Mouse (Mus musculus) heart, adult 11 months (tissue): ENCODE results near the gene Xirp1.

Experiments
- DNase-seq: peaks from one replicate; pipeline ENCODE4 v3.0.0; 2022

Gene Xirp1

DNA sequence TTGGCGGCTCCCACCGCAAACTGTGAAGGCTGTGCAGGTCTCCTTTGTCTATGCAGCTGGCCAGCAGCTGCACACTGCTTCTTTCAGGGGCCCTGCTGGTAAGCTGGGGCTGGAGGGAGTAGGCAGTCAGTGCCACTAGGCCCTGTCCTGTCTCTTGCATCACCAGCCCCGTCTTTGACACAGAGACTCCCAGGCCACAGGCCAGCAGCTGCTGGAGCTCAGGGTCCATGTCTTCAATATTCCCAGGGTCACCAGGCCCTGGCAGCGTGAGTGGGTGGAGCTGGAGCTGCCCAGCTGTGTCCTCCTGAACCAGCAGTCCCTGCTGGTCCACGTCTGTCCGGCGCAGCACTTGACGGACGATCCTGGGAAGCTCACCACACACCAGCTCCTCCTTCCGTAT lies 6.4 kb downstream of the Xirp1 start:
- DNase-seq, result peak; percentile 91

DNA sequence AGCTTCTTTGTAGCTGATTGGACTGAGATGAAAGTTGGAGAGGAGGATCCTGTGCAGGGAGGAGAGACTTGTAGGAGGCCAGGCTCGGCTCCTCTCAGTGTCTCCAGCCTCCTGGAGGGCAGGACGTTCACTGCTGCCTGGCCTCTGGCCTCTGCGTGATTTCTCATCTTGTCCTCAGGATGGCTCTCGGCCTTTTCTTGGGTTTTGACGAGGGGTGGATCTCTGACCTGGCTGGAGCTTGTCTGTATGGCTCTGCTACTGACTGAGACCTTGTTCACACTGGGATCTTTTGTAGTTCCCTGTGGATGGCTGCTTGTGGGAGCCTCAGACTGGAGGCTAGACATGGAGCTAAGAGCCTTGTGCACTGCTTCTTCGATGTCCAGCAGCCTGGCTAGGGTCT lies 8.6 kb downstream of the Xirp1 start:
- peak; percentile 88 for DNase-seq

DNA sequence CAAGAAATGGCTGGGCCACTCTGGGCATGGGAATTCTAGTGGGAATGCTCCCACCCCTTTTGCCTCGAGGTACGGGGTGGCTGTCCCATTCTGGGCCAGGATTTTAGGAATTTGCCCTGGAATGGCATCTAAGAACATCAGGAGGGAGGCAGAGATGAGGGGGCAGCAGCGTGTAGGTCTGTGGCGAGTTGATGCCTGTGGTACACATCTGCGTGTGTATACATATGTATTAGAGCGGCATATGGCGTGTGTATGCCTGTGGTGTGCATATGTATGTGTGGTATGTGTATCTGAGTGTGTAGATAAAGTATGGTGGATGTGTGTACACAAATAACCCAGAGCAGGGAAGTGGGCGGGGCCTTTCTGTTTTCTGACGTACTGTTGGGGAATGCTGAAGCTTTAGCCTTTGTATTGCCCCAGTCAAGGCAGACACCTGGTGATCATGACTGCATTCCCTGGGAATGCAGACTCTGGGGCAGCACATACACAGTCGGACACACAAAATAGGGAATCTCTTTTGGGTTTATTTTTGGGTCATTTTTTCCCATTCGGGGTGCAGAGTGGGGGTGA lies 10.1 kb downstream of the Xirp1 start:
- peak; percentile 89 for DNase-seq

DNA sequence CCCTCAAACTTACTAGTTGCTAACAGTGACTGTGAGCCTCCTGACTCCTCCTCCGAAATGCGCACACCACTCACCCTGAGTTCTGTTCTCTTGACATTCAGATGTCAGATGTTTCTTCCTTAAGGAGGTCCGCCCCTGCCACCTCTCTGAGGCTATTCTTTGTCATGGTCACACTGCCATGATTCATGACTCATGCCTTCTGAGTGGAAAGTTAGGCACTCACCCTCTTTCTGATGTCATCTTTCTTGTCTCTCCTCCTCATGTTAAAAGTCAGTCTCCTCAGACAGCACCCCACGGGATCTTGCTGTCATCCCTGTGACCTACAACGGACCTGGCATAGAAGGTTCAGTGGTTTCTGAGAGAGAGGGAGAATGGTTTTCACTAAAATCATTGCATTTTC lies 10.6 kb downstream of the Xirp1 start:
- DNase-seq, result peak; percentile 91

DNA sequence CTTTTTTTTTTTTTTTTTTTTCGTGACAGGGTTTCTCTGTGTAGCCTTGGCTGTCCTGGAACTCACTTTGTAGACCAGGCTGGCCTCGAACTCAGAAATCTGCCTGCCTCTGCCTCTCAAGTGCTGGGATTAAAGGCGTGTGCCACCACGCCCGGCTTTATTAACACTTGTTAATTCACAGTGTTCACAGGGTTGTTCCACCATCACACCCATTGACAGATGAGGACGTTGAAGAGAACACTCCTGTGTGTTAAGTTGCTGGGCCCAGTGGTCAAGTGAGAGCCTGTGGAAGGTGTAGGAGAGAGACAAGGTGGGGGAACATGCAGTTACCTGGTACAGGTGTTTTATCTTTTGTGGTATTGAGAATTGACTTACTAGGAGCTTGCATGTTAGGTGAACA lies 11.2 kb downstream of the Xirp1 start:
- peak; percentile 90 for DNase-seq

DNA sequence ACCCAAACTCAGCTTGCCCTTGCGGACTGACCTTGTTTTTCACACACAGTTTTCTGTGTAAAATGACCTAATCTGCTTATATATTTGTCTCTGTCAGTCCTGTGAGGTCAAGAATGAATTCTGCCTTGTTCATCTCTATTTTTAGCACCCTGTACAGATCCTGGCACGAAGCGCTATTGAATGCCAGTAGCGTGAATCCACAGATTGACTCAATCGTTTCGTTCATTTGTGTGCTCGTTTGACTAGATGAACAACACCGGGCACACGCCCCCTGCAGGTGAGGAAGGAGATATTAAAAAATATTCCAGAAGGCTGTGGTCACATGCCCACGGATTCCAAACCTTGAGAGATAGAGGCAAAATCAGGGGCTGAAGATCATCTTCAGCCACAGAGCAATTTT lies 11.9 kb downstream of the Xirp1 start:
- DNase-seq, result peak; percentile 97

DNA sequence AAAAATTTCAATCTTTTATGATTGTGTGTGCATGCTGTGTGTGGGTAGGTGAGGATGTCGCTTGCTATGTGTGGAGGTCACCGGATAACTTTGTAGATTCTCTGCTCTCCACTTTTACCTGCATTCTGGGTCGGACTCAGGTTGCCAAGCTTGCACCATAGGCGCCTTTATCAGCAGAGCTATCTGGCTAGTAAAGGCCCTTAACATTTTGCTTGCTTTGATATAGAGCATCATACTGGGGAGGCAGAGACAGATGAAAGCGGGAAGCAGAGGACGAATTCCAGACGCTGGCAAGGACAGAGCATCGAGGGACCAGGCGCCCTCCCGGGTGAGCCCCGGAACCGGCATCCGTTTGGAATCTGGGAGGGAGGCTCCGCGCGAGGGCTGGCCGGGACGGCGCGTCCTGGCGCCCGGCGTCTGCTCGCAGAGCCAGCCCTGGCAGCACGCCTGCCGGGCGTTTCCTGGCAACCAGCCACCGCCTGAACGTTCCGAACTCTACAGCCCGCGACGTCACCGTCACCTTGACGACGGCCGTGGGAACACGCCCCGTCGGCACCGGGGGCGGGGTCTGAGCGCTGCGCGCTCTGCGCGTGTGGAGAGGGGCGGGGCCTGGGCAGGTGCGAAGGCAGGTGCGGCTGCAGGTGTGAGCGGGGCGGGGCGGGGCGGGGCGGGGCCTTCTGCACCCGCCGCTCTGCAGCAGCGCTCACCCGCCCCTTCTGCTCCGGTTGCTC lies 12.5 kb downstream of the Xirp1 start:
- DNase-seq, result peak; percentile 100

DNA sequence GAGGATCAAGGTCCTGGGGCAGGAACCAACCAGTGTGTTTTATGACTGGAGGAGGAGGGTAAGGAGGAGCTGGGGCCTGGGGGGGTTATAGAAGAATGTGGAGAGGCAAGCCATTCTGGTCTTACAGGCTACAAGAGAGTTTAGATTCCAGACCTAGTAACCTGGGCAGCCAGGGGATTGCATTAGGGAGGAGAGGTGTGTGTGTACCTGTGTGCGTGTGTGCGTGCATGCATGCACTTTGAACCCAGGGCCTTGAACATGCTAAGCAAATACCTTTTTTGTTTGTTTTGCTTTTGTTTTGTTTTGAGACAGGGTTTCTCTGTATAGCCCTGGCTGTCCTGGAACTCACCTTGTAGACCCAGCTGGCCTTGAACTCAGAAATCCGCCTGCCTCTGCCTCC lies 13.5 kb downstream of the Xirp1 start:
- DNase-seq, result peak; percentile 85

DNA sequence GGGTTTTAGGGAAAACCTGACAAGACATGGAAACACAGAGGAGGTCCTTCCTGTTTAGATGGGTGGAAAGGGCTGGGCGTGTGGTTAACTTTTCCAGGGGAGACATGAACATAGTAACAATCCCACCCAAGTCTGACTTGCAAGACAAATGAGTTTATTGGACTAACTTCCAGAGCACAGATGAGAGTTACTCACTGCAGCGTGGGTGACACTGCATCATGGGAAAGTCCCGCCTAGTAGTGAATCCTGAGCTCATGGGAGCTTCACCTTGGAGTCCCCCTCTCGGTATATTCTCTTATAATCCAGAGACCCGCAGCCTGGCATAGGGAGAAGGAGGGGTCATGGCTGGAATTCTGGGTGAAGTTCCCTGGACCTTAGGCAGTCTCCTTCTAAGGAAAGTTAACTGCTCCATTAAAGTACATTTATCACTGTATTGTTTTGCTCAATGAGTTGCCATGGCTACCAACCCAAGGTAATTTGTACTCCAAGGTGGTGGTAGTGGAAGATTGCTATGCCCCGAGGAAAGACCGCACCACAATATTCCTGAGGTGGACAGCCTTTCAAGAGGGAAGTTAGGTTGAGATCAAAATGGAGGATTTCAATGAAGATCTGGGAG lies 14.1 kb downstream of the Xirp1 start:
- peak; percentile 88 for DNase-seq

DNA sequence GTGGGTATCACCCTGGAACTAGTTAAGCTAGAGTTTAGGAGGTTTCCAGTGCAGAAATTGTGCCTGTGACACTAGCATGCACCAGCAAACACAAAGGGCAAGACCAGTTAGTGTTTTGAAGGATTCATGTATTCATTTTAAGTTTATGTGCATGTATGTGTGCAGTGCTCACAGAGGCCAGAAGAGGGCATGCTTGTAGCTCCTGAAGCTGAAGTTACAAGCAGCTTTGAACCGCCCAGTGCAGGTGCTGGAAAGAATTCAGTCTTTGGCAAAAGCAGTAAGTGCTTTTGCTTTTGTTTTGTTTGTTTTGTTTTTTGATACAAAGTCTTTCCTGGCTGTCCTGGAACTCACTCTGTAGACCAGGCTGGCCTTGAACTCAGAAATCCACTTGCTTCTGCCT lies 15.6 kb downstream of the Xirp1 start:
- no peak for DNase-seq

DNA sequence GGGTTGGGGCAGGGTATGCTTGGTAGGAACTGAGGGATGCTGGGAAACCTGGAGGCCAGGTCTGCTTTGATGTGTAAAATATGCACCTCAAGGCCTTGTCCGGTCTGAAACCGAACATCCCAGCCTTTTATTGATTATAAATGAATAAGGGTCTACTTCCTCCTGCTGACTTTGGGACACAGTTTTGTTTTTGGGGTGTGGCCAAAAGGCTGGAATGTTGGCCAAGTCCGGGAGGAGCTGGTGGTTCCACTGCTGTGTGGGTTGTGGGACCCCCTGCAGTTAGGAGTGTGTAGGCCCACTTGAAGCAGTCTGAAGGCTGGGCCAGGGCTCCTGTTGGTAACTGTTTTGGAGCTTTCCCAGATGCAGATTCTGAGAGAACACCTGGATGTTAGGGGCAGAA lies 17.5 kb downstream of the Xirp1 start:
- DNase-seq, result no peak

DNA sequence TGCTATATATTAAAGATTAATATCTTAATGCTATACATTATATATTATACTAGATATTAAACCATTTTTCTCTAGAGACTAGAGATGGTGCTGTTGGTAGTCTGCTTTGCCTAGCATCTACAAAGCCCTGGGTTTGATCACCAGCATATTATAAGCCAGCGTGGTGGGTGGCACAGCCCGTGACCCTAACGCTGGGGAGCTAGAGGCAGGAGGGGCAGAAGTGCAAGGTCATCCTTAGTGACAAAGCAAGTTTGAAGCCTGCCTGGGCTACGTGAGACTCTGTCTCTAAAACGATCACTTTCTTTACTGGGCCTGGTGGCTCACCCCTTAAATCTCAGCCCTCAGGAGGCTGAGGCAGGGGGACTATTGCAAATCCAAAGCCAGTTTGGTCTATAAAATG lies 20.5 kb downstream of the Xirp1 start:
- DNase-seq, result peak; percentile 87

DNA sequence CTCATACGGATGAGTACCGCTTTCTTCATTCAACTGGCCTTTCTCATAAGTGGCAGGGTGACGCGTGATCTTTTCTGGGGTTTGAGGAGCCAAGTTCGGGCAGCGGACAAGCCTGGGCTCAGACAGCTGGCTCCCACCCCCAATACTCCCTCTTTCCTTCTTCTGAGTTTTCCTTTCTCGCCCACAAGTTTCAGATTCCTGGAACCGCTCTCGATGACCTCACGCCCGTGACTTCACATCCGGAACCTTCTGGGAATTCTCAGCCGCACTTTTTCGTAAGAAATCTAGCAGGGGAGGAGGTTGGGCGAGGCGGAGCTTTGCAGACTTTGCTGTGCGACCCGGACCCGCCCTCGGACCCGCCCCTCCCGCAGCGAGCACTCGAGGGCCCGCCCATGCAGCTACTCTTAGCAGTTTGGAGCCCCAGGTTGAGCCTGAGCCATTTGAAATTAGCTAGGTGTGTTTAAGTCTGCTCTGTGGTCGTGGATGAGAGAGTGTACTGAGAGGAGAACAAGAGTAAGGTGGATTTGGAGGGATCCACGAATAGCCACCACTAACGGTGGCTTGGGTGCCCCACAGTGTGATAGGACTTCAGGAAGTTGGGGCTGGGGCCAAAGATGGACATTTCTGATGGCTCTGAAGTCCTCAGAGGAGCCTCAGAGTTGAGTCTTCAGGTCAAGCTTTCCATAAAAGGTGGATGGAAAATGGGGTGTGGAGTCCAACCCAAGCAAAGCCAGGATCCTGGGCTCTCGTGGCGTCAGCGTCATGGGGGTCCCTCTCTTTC lies 21.3 kb downstream of the Xirp1 start:
- DNase-seq, result peak; percentile 99

DNA sequence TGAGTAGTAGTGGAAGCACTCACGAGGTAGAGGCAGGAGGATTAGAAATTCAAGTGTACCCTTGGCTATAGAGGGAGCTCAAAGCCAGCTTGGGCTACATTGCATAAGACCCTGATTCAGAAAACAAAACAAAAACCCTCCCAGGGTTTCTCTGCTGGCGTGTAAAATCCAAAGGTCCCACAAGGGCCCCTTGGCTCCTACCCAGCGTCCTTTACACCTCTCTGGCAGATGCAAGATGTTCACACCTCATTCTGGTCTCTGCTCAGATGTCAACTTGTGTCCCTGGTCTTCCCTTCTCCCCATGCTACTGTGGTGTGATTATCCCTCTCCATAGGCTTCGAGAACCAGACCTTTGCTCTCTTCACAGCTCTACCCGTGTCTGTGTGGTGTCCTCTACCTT lies 22.6 kb downstream of the Xirp1 start:
- DNase-seq, result peak; percentile 87

DNA sequence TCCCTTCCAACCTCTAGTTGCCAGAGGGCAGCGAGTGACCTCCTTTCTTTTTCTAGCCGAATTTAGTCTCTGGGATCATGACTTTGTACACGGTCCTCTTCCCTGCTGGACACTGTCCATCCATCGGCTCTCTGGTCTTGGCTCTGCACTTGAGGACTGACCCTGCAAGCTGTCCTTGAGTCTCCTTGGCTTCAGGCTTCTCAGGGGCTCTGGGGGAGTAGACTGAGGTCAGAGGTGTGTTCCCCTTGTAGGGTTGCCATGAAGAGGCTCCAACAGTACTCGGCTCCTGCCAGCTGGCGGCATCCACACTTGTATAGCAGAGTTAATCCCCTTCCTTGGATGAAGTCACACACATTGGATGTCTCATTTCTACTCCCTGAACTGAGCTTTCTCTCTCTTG lies 23.8 kb downstream of the Xirp1 start:
- peak; percentile 97 for DNase-seq

DNA sequence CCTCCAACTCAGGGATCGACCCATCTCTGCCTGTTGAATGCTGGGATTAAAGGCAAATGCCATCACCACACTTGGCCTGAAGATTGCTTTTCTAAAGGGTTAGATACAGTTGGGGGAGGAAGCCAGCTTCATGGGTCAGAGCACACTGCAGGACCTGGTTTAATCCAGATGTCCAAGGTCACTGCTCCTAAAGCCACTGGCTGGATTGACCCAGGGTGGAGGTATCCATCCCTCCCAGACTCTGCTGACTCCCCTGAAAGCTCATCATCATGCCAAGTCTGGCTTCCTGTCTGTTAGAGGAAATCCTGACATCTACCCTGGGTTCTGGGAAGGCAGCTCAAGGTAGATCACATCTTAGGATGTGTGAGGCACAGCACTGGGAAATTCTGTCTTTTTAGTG lies 24.6 kb downstream of the Xirp1 start:
- no peak for DNase-seq

DNA sequence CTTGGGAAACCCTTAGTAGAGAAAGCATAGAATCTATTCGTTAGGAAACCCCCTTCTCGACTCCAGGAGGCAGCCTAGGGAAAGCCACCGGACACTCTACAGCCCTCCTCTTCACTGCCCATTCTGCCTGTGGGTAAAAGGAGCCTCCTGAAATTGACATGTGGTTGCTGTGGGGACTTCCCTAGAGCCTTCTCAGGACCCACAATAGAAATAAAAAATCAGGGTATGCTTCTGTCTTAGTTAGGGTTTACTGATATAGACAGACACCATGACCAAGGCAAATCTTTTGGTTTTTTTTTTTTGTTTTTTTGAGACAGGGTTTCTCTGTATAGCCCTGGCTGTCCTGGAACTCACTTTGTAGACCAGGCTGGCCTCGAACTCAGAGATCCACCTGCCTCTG lies 27.3 kb downstream of the Xirp1 start:
- DNase-seq, result no peak

DNA sequence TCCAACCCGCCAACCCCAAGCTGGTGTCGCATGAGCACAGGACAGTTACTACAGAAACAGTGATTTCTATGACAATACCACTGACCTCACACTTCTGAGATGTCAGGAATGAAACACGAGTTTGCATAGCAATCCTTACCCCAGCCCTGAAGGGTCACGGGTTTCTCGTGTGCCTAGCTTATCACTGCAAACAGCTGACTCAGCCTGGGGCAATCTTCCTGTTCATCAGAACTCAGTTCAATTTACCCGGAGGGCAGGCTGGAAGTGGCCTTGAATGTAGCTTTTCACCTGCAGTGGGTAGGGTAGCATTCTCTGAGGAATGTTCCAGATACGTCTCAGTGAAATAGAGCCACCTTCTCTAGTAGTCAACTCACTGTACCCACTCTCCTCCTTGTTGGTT lies 29.2 kb downstream of the Xirp1 start:
- no peak for DNase-seq

DNA sequence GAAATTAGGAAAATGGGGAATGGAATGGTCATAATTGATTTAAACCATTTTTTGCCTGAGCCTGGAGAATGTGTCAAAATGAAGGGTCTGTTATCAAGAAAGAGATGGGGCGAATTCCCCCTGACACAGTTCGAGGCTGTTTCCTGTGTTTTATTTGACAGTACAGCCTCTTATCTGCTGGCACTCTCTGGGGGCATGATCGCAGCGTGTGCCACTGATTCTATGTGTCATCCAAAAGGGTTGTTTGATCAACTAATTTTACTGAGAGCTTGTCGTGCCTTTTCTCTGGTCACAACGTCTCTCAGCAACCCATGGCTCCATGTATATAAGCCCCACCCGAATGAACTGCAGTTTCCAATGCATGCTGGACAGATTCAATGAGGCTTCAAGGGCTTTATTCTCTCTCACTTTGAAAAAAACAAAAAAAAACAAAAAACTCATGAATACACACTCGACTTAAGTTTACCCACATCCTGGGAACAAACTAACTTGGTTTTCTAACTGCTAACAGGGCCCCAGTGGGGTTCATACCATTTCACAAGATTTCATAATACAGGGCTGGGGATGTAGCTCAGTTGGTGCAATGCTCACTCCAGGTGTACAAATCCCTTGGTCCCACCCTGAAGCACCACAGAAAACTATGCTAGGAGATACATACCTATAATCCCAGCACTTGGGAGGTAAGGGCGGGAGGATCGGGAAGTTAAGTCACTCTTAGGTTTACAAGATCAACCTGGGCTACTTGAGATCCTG lies 30.1 kb downstream of the Xirp1 start:
- DNase-seq, result no peak

DNA sequence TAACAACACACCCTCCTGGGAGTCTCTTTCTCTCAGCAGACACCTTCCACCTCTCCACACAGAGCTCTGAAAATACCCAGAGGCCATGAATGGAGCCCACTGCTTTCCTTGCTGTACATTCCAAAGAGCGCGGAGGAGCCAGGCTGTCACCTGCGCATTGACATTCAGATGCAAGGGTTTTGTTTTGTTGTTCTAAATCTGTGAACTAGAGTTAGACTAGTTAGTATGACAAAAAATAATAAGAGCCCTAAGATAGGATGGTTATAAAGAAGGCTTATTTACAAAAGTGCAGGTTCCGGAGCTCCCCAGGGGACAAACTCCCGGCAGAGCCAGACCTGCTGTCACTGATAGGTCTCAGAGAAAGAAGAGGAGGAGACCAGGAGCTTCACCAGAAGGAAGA lies 32.1 kb downstream of the Xirp1 start:
- DNase-seq, result no peak

DNA sequence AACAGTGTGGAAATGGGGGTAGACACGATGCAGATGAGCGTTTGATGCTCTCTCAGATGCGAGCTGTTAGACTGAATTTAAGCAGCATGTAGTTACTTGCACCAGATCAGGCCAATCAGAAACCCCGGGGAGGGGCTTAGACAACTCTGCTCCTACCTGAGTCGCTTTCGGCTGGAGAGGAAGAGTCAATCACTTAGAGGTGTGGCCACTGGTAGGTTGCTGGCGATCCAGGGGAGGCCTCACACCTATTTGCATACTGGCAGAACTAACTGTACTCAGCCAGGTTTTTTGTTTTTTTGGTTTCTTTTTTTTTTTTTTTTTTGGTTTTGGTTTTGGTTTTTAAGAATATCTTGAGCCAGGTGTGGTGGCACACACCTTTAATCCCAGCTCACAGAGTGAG lies 35.1 kb downstream of the Xirp1 start:
- DNase-seq, result peak; percentile 81

DNA sequence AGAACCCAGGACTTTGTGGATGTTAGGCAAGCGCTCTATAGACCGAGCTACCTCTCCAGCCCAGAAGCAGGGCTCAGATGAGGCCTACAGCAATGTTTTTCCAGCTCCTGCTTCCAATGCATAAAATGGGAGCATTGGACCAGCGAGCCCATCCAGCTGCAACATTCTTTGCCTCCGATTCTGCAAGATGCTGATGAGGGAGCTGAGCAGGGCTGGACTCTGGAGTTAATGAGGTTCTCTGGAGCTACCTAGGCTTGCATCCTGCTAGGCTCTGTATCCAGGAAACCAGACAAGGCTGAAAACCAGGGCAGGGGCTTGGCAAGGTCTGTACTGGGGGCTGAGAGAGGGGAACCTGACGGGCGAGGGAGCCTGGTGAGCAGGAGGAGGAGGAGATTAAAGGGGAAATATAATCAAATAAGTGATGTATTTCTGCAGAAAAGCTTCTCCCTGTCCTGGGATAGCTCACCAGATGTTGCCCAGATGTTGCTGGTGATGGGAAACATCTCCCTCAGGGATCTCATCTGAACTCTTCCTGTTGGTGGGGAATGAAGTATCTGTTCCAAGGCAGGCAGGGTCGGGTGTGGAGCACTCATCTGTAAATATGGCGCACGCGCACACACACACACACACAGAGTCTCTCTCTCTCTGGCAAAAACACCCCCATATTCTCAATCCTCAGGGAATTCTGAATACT lies 37.4 kb downstream of the Xirp1 start:
- peak; percentile 94 for DNase-seq
